Mouse (Mus musculus) stomach, postnatal 0 days (tissue): ENCODE results near the gene Aff4. TPM values are rescaled to one million over a fixed set of nuclear protein-coding genes. Genes with fewer than 3 reads are reported as not detected.

Experiments used
- ATAC-seq: fragments of 200-750 bp; cut with Nextera tagmentation; 2 replicates; pipeline ENCODE4 v1.8.0; 2017; ENCODE audit not compliant: low FRiP score, low TSS enrichment
- DNase-seq: peaks from one replicate; pipeline ENCODE4 v3.0.0-alpha.2; 2016; ENCODE audit warnings: low spot score
- H3K27ac ChIP-seq: fragments of 300-500 bp; sonication (generic); replicated peaks from 2 replicates; pipeline ENCODE4 v1.5.1; 2014; ENCODE audit warnings: mild to moderate bottlenecking, control low read depth
- H3K27me3 ChIP-seq: fragments of 300-500 bp; sonication (generic); 2 replicates; pipeline ENCODE4 v1.6.1; 2014; ENCODE audit warnings: low read length; ENCODE audit not compliant: control insufficient read depth, insufficient read depth
- H3K36me3 ChIP-seq: fragments of 300-500 bp; sonication (generic); 2 replicates; pipeline ENCODE4 v1.6.1; 2014; ENCODE audit warnings: low read length, mixed read lengths; ENCODE audit not compliant: control insufficient read depth, insufficient read depth
- H3K4me1 ChIP-seq: fragments of 300-500 bp; sonication (generic); replicated peaks from 2 replicates; pipeline ENCODE4 v1.6.1; 2014; ENCODE audit warnings: antibody characterized with exemption; ENCODE audit not compliant: control insufficient read depth, insufficient read depth
- H3K4me2 ChIP-seq: fragments of 300-500 bp; sonication (generic); replicated peaks from 2 replicates; pipeline ENCODE4 v1.6.1; 2014; ENCODE audit warnings: low read depth, mild to moderate bottlenecking, control low read depth, moderate library complexity
- H3K4me3 ChIP-seq: fragments of 300-500 bp; sonication (generic); 2 replicates; pipeline ENCODE4 v1.5.1; 2014; ENCODE audit warnings: low read depth, low read length, control low read depth
- H3K9ac ChIP-seq: fragments of 300-500 bp; sonication (generic); 2 replicates; pipeline ENCODE4 v1.6.1; 2014; ENCODE audit warnings: mild to moderate bottlenecking, low read length, control low read depth, mixed read lengths
- H3K9me3 ChIP-seq: fragments of 300-500 bp; sonication (generic); 2 replicates; pipeline ENCODE4 v1.6.1; 2016; ENCODE audit warnings: low read length; ENCODE audit not compliant: control insufficient read depth
- CTCF ChIP-seq: IDR thresholded peaks from 2 replicates; pipeline ENCODE4 v1.5.1; 2016; ENCODE audit warnings: antibody characterized with exemption, low read depth, mild to moderate bottlenecking, moderate library complexity
- EP300 ChIP-seq: optimal IDR thresholded peaks from 2 replicates; pipeline ENCODE3; 2016; ENCODE audit warnings: antibody characterized with exemption
- WGBS: fragments of 180-500 bp; shearing (Covaris S2); extraction: QIAGEN DNeasy Blood & Tissue Kit; methylation state at CpG from one replicate; pipeline ENCODE4 v1.1.7; 2014; 5-methylcytosine and 5-hydroxymethylcytosine counted together
- polyA plus RNA-seq: library from polyadenylated mRNA; unstranded; fragments of >200 nt; fragmentation: Nextera tagmentation; extraction: Ambion mirVana; gene quantifications from 2 replicates; pipeline ENCODE4 v1.2.1, GENCODE M21; 2015

Gene Aff4
- polyA plus RNA-seq: 18.5 and 28.5 TPM in 2 replicates

GRCm38 (mm10) chr11:53350291-53351223 lies at the start of gene Aff4:
Gene Aff4, plus strand, starts transcription at chr11:53350833.
- WGBS: under 1% methylated on average over 111 of the region's 127 CpGs
- peak within 1 kb of the TSS; percentile 100 for H3K9ac ChIP-seq
- H3K9me3 ChIP-seq: no peaks in the 10 kb centered on the region
- H3K4me2 ChIP-seq: peak within 1 kb of the TSS; percentile 67
- no peaks in the 10 kb centered on the region for H3K36me3 ChIP-seq
- H3K4me1 ChIP-seq: peaks cover 3% of the 10 kb centered on the region; the same call in 1 of the 2 replicates
- ATAC-seq (peak; percentile 94), DNase-seq (peak; percentile 92)
- H3K4me3 ChIP-seq: peak within 1 kb of the TSS; percentile 92
- no peak for TF ChIP-seq EP300
- TF ChIP-seq CTCF: peak; percentile 31; the same call in 1 of the 2 replicates
- peak within 1 kb of the TSS; percentile 100 for H3K27ac ChIP-seq
- H3K27me3 ChIP-seq: no peaks in the 10 kb centered on the region

- 46% methylated on average over 9 of the region's 9 CpGs for WGBS
- ATAC-seq (no peak), DNase-seq (no peak)
- H3K36me3 ChIP-seq: no peaks in the 10 kb centered on the region
- H3K4me3 ChIP-seq: peak overlapping the region; percentile 100
- H3K9ac ChIP-seq: peak overlapping the region; percentile 99
- H3K27me3 ChIP-seq: no peaks in the 10 kb centered on the region
- no peaks in the 10 kb centered on the region for H3K9me3 ChIP-seq
- H3K4me2 ChIP-seq: peak overlapping the region; percentile 57
- peaks cover 4% of the 10 kb centered on the region; the same call in 1 of the 2 replicates for H3K4me1 ChIP-seq
- TF ChIP-seq EP300 (no peak), CTCF (no peak)
- H3K27ac ChIP-seq: peak overlapping the region; percentile 100
Measured at GRCm38 (mm10) chr11:53301167-53301515, 49.5 kb upstream of the Aff4 start.

GRCm38 (mm10) chr11:53304044-53304840 lies 46.4 kb upstream of the Aff4 start:
- Histone ChIP-seq H3K9ac (no peak overlapping the region), H3K4me1 (peaks cover 16% of the 10 kb centered on the region), H3K4me2 (no peak overlapping the region), H3K27me3 (no peaks in the 10 kb centered on the region), H3K4me3 (no peak overlapping the region), H3K9me3 (no peaks in the 10 kb centered on the region), H3K36me3 (no peaks in the 10 kb centered on the region), H3K27ac (no peak overlapping the region)
- DNase-seq (no peak), ATAC-seq (no peak)
- WGBS: 82% methylated on average over 14 of the region's 14 CpGs
- peak; percentile 21; the same call in 1 of the 2 replicates for TF ChIP-seq CTCF
- no peak for TF ChIP-seq EP300

GRCm38 (mm10) chr11:53306965-53307364 lies 43.7 kb upstream of the Aff4 start:
- no peak overlapping the region for H3K4me2 ChIP-seq
- H3K9ac ChIP-seq: no peak overlapping the region
- H3K9me3 ChIP-seq: no peaks in the 10 kb centered on the region
- ATAC-seq (no peak), DNase-seq (no peak)
- H3K4me3 ChIP-seq: no peak overlapping the region
- peaks cover 12% of the 10 kb centered on the region for H3K4me1 ChIP-seq
- TF ChIP-seq EP300: no peak
- TF ChIP-seq CTCF: no peak
- H3K27ac ChIP-seq: no peak overlapping the region
- 45% methylated on average over 2 of the region's 2 CpGs for WGBS
- no peaks in the 10 kb centered on the region for H3K36me3 ChIP-seq
- no peaks in the 10 kb centered on the region for H3K27me3 ChIP-seq

GRCm38 (mm10) chr11:53307558-53308065 lies 43.0 kb upstream of the Aff4 start:
- 47% methylated on average over 10 of the region's 10 CpGs for WGBS
- Histone ChIP-seq H3K9me3 (no peaks in the 10 kb centered on the region), H3K4me3 (no peak overlapping the region), H3K36me3 (no peaks in the 10 kb centered on the region), H3K4me1 (peaks cover 12% of the 10 kb centered on the region), H3K27ac (peak overlapping the region; percentile 92), H3K9ac (no peak overlapping the region), H3K27me3 (no peaks in the 10 kb centered on the region), H3K4me2 (no peak overlapping the region)
- ATAC-seq: no peak
- TF ChIP-seq CTCF (no peak), EP300 (no peak)
- no peak for DNase-seq
